Mouse (Mus musculus) hindbrain, embryonic 14.5 days (tissue): ENCODE measurements around the gene Inpp5d. TPM values are rescaled to one million over a fixed set of nuclear protein-coding genes. Genes with fewer than 3 reads are reported as not detected.
"Not testable (repeated sequence)": the region's sequence is repeated elsewhere in the genome, so short reads cannot be mapped to it uniquely, and the experiment has no call there.

Experiments used
- ATAC-seq: fragments of 200-750 bp; cut with Nextera tagmentation; 2 replicates; pipeline ENCODE4 v1.8.0; 2017; ENCODE audit warnings: moderate number of reproducible peaks, mild to moderate bottlenecking, moderate TSS enrichment, moderate library complexity; ENCODE audit not compliant: low FRiP score
- DNase-seq: peaks from one replicate; pipeline ENCODE4 v3.0.0-alpha.2; 2015; ENCODE audit warnings: low spot score
- H3K27ac ChIP-seq: fragments of 300-500 bp; sonication (generic); 2 replicates; pipeline ENCODE4 v1.5.1; 2014; ENCODE audit warnings: mild to moderate bottlenecking, moderate library complexity
- H3K27me3 ChIP-seq: fragments of 300-500 bp; sonication (generic); 2 replicates; pipeline ENCODE4 v1.6.1; 2014; ENCODE audit warnings: mild to moderate bottlenecking, low read length, mixed read lengths; ENCODE audit not compliant: control insufficient read depth, insufficient read depth
- H3K36me3 ChIP-seq: fragments of 300-500 bp; sonication (generic); replicated peaks from 2 replicates; pipeline ENCODE4 v1.6.1; 2014; ENCODE audit not compliant: control insufficient read depth, insufficient read depth
- H3K4me1 ChIP-seq: fragments of 300-500 bp; sonication (generic); replicated peaks from 2 replicates; pipeline ENCODE4 v1.6.1; 2014; ENCODE audit warnings: antibody characterized with exemption, low read length, mixed read lengths; ENCODE audit not compliant: control insufficient read depth, insufficient read depth
- H3K4me2 ChIP-seq: fragments of 300-500 bp; sonication (generic); replicated peaks from 2 replicates; pipeline ENCODE4 v1.6.1; 2014; ENCODE audit warnings: mild to moderate bottlenecking, moderate library complexity
- H3K4me3 ChIP-seq: fragments of 300-500 bp; sonication (generic); replicated peaks from 2 replicates; pipeline ENCODE4 v1.5.1; 2014; ENCODE audit warnings: mild to moderate bottlenecking, low read length
- H3K9ac ChIP-seq: fragments of 300-500 bp; sonication (generic); 2 replicates; pipeline ENCODE4 v1.6.1; 2014
- H3K9me3 ChIP-seq: fragments of 300-500 bp; sonication (generic); 2 replicates; pipeline ENCODE4 v1.6.1; 2016; ENCODE audit warnings: low read length; ENCODE audit not compliant: control insufficient read depth
- WGBS: fragments of 180-500 bp; shearing (Covaris S2); extraction: QIAGEN DNeasy Blood & Tissue Kit; methylation state at CpG from one replicate; pipeline ENCODE4 v1.1.7; 2014; 5-methylcytosine and 5-hydroxymethylcytosine counted together
- polyA plus RNA-seq: library from polyadenylated mRNA; unstranded; fragments of >200 nt; fragmentation: Nextera tagmentation; extraction: Ambion mirVana; gene quantifications from 2 replicates; pipeline ENCODE4 v1.2.1, GENCODE M21; 2014

Inpp5d gene
- polyA plus RNA-seq, 1 experiment from 2014 or later, result 3.4 TPM

DNA sequence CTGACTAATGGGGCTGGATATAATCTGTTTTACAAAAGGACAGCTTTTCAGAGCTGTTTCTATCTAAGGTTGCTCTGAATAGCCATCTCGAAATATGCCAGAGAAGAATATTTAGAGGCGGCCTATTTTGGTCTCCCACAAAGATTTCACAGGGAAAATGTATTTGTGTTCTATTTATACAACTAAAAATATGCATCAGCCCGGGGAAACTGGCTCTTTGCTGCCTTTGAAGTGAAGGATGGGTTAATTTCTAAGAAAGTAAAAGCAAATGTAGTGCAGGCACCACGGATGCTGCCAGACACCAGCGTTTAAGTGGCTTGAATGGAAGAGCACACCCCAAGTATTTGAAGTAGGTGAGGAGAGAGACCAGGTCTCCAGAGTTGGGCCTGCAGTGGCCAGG is 59.0 kb downstream of the Inpp5d start:
- ATAC-seq (no peak), DNase-seq (no peak)
- Histone ChIP-seq H3K9ac (no peak overlapping the region), H3K27me3 (no peaks in the 10 kb centered on the region), H3K4me2 (no peak overlapping the region), H3K9me3 (no peaks in the 10 kb centered on the region), H3K4me3 (no peak overlapping the region), H3K27ac (no peak overlapping the region), H3K36me3 (no peaks in the 10 kb centered on the region), H3K4me1 (no peaks in the 10 kb centered on the region)
- WGBS, result 88% methylated on average over 5 of the region's 5 CpGs

DNA sequence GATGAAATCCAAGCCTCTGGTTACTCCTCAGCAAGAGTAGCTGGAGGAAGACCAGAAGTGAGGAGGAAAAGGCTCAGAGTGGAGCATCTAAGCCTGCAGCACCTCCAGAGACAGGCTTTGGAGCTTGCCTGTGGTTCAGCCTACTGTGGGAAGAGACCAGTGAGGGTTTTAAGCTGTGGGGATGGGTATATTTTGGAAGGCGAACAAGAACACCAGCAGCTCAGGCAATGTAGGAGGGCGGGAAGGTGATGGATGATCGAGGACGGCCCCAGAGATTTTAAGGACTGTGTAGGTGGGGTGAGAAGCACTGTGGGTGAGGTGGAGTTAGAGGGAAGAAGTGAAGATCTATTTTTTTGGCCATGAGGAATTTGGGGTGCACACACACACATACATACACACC is 60.8 kb downstream of the Inpp5d start:
- Histone ChIP-seq H3K4me2 (no peak overlapping the region), H3K9ac (no peak overlapping the region), H3K4me1 (no peaks in the 10 kb centered on the region), H3K36me3 (no peaks in the 10 kb centered on the region), H3K4me3 (no peak overlapping the region), H3K9me3 (no peaks in the 10 kb centered on the region), H3K27me3 (no peaks in the 10 kb centered on the region), H3K27ac (no peak overlapping the region)
- WGBS, result 96% methylated on average over 4 of the region's 4 CpGs
- no peak for DNase-seq
- ATAC-seq, result no peak

DNA sequence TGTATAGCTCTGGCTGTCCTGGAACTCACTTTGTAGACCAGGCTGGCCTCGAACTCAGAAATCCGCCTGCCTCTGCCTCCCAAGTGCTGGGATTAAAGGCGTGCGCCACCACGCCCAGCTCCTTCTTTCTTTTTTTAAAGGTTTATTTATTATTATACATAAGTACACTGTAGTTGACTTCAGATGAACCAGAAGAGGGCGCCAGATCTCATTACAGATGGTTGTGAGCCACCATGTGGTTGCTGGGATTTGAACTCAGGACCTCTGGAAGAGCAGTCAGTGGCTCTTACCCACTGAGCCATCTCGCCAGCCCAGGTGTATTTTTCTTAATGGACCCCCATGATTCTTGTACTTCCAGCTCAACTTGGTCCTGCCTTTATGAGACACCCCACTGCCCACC is 62.4 kb downstream of the Inpp5d start:
- H3K27ac ChIP-seq, result not testable (repeated sequence)

DNA sequence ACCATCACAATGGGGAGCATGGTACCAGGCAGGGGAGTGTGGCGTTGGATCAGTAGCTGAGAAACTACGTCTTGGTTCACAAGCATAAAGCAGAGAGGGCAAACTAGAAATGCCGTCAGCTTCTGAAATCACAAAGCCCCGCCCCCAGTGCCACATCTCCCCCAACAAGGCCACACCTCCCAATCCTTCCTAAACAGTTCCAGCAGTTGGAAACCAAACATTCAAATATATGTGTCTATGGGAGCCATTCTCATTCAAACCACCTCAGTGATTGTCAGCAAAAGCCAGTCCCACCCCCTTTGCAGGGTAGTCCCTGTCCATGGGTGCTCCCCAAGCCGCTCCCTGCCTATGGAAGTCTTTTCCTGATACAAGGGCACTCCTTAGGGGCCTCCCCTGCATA is 64.0 kb downstream of the Inpp5d start:
- Histone ChIP-seq H3K27ac (no peak overlapping the region), H3K36me3 (no peaks in the 10 kb centered on the region), H3K4me3 (no peak overlapping the region), H3K4me2 (no peak overlapping the region), H3K27me3 (no peaks in the 10 kb centered on the region), H3K9ac (no peak overlapping the region), H3K9me3 (no peaks in the 10 kb centered on the region), H3K4me1 (no peaks in the 10 kb centered on the region)
- WGBS, result 92% methylated on average over 5 of the region's 5 CpGs
- DNase-seq (no peak), ATAC-seq (no peak)

More for the DNA sequence above, 62.4 kb downstream of the Inpp5d start:
- H3K4me3 ChIP-seq, H3K9me3 ChIP-seq, ATAC-seq, H3K27me3 ChIP-seq, H3K36me3 ChIP-seq, H3K9ac ChIP-seq, DNase-seq, H3K4me2 ChIP-seq, H3K4me1 ChIP-seq: not testable (repeated sequence)
- 87% methylated on average over 5 of the region's 7 CpGs for WGBS

DNA sequence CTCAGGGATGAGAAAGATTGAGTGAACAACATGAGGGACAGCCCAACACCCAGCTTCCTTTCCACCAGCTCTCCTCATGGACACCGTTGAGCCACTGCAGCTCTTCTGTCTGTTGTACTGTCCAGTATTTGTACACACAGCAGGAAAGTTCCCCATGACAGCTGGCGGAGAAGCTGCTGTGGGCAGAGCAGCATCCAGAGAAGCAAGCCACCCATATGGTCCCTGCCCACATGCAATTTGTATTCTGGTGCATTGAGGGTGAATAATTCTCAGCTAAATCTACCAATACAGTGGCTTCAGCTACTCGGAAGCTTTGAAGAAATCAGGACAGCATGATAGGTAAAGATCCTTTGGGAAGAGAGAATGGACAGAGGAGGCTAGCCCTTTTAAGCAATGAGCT is 64.7 kb downstream of the Inpp5d start:
- Histone ChIP-seq H3K9ac (no peak overlapping the region), H3K9me3 (no peaks in the 10 kb centered on the region), H3K4me1 (no peaks in the 10 kb centered on the region), H3K27me3 (no peaks in the 10 kb centered on the region), H3K27ac (no peak overlapping the region), H3K36me3 (no peaks in the 10 kb centered on the region), H3K4me2 (no peak overlapping the region), H3K4me3 (no peak overlapping the region)
- DNase-seq (no peak), ATAC-seq (no peak)
- 83% methylated on average over 3 of the region's 3 CpGs for WGBS

DNA sequence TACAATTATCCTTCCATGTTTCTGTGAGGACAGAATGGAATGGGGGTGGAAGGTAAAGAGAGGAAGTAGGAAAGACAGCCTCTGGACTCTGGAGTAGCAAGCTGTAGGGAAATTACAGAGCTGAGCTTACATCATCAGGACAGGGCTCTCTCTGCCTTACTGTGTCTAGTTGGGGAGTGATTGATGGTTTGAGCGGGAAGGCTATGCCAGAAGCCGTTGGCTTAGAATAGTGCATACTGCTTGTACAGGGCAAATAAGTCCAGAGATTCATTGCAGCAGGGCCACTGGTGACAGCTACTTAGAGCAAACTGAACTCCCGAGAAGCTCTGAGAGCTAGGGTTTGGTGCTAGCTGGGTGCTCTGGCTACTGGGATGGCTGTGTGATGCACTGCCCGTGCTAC is 66.2 kb downstream of the Inpp5d start:
- no peak overlapping the region for H3K4me3 ChIP-seq
- no peaks in the 10 kb centered on the region for H3K27me3 ChIP-seq
- H3K27ac ChIP-seq, result no peak overlapping the region
- 67% methylated on average over 4 of the region's 4 CpGs for WGBS
- H3K36me3 ChIP-seq, result no peaks in the 10 kb centered on the region
- no peaks in the 10 kb centered on the region for H3K4me1 ChIP-seq
- H3K9me3 ChIP-seq, result no peaks in the 10 kb centered on the region
- DNase-seq, result no peak
- ATAC-seq, result no peak
- H3K4me2 ChIP-seq, result no peak overlapping the region
- H3K9ac ChIP-seq, result no peak overlapping the region

DNA sequence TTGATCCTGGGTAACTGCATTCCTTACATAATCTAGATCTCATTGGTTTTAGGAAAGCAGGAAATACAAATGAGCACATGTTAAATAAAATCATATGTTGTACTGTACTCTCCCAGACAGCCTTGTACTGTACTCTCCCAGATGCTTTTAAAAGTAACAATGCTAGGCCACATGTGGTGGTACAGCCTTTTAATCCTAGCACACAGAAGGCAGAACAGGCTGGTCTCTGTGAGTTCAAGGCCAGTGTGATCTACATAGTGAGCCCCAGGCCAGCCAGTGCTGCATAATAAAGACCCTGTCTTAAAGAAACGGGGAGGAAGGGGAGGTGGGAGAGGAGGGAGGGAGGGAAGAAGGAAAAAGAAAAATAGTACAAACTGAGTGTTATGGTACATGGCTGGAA is 66.9 kb downstream of the Inpp5d start:
- Histone ChIP-seq H3K27ac (no peak overlapping the region), H3K4me2 (no peak overlapping the region), H3K4me3 (no peak overlapping the region), H3K27me3 (no peaks in the 10 kb centered on the region), H3K9ac (no peak overlapping the region), H3K9me3 (no peaks in the 10 kb centered on the region), H3K36me3 (no peaks in the 10 kb centered on the region), H3K4me1 (no peaks in the 10 kb centered on the region)
- 35% methylated on average over 1 of the region's 1 CpGs for WGBS
- DNase-seq, result no peak
- no peak for ATAC-seq

DNA sequence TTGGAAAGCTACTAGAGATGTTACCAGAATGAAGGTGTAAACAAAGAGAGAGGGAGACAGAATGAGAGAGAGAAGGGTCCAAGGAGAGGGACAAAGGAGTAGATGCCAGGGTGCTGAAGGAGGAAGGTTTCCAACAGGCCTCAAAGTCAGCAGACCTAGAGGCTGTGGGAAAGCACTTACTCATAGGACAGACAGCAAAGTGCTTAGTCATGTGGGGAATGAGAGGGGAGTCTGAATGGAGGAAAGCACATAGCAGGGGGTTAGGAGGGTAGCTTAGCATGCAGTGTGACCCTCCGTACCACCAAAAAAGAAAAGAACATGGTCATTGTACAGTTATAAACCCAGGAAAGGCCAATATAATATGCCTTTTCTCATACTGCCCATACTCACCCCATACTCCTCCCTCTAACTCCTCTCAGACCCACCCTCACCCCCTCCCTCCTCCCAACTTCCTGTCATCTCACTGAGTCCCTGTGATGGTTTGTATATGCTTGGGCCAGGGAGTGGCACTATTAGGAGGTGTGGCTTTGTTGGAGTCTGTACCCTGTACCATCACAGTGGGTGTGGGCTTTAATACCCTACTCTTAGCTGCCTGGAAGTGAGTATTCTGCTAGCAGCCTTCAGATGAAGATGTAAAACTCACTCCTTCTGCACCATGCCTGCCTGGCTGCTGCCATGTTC is 69.7 kb downstream of the Inpp5d start:
- 67% methylated on average over 1 of the region's 1 CpGs for WGBS
- no peak overlapping the region for H3K4me2 ChIP-seq
- H3K36me3 ChIP-seq, result no peaks in the 10 kb centered on the region
- ATAC-seq (no peak), DNase-seq (no peak)
- no peaks in the 10 kb centered on the region for H3K9me3 ChIP-seq
- H3K27me3 ChIP-seq, result no peaks in the 10 kb centered on the region
- H3K9ac ChIP-seq, result no peak overlapping the region
- H3K27ac ChIP-seq, result no peak overlapping the region
- no peak overlapping the region for H3K4me3 ChIP-seq
- H3K4me1 ChIP-seq, result no peaks in the 10 kb centered on the region

DNA sequence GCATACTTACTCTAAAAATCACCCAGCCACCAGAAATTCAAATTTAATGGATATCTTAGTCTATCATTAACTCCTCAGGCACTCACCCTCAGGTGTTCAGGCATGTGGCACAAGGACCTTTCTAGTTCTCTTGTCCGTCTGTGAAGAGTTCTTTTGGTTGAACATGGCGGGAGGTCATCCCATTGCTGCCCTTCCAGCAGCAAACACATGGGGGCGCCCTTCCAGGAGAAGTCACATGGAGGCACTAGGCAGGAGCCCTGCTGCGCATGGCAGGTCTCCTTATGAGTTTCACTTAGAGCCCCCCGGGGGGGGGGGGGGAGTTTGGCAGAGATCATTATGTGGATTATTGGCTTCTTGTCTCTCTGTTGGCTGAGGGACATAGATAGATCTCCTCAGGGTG is 76.2 kb downstream of the Inpp5d start:
- Histone ChIP-seq H3K4me3 (no peak overlapping the region), H3K9me3 (no peaks in the 10 kb centered on the region), H3K4me1 (no peaks in the 10 kb centered on the region), H3K27ac (no peak overlapping the region), H3K9ac (no peak overlapping the region), H3K27me3 (no peaks in the 10 kb centered on the region), H3K36me3 (no peaks in the 10 kb centered on the region), H3K4me2 (no peak overlapping the region)
- WGBS, result 77% methylated on average over 5 of the region's 5 CpGs
- ATAC-seq (no peak), DNase-seq (no peak)

DNA sequence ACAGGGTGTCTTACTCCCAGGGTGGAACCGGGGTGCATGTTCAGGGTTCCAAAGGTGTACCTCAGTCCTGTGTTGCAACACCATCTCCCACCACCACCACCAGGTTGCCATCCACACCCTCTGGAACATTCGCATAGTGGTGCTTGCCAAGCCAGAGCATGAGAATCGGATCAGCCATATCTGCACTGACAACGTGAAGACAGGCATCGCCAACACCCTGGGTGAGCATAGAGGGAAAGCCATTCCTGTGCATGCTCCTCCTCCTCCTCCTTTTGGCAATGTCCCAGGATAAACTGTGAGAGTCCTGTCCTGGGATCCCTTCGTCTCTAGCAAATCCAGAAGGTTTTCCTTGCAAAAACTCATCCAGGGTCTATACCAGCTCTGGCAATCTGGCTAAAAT is 77.9 kb downstream of the Inpp5d start:
- Histone ChIP-seq H3K4me2 (no peak overlapping the region), H3K4me3 (no peak overlapping the region), H3K9me3 (no peaks in the 10 kb centered on the region), H3K27ac (no peak overlapping the region), H3K36me3 (no peaks in the 10 kb centered on the region), H3K9ac (no peak overlapping the region), H3K27me3 (no peaks in the 10 kb centered on the region), H3K4me1 (no peaks in the 10 kb centered on the region)
- ATAC-seq (no peak), DNase-seq (no peak)
- 85% methylated on average over 6 of the region's 6 CpGs for WGBS
